Mouse (Mus musculus) T-cell, adult 2 months (primary cell): ENCODE results near the gene Cdcp1.
A peak's percentile ranks its signal among the peaks of the same experiment; 100 is the strongest.

ENCODE experiments used
- DNase-seq: peaks from one replicate; pipeline ENCODE4 v3.0.0; 2022; ENCODE audit warnings: low spot score

Cdcp1 gene

GRCm38 (mm10) chr9:123215621-123216440 lies at the start of gene Cdcp1:
Cdcp1 (minus strand) TSS chr9:123216038.
- no peak for DNase-seq

GRCm38 (mm10) chr9:123260611-123261021 lies 44.8 kb upstream of the Cdcp1 start, which contains the start of gene Tmem158:
Tmem158 (minus strand) TSS chr9:123260764.
- DNase-seq, result peak; percentile 73

DNA sequence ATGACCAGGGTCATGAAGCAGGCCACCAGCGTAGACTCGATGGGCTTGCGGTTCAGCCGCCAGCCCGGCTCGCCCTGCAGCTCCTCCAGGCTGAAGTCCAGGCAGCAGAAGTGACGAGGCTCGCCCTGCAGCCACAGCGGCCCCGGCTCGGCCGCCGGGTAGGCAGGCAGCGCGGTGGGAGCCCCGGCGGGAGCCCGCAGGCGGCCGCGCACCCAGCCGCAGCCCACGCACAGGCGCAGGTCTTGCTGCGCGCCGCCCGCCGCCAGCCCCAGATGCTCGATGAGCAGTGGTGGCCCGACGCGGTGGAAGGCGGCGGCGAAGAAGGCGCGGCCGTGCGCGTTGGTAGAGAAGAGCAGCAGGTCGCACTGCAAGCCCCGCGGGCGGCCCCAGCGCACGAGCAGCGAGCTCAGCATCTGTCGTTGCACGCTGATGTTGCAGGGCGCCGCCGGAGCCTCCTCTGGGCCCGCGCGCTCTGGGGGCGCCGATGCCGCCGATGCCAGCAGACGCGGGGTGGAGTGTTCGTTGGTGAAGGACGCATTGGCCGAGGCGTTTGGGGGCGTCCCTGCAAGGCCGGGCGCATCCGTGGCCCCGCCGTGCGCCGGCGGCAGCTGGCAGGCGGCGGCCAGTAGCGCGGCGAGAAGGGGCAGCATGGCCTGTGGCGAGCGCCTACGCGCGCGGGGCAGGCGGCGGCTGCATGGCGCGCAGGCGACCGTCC lies 44.2 kb upstream of the Cdcp1 start:
- peak; percentile 42 for DNase-seq

- DNase-seq, result peak; percentile 35
These were observed 43.6 kb upstream of the Cdcp1 start for GRCm38 (mm10) chr9:123259461-123259895.

DNA sequence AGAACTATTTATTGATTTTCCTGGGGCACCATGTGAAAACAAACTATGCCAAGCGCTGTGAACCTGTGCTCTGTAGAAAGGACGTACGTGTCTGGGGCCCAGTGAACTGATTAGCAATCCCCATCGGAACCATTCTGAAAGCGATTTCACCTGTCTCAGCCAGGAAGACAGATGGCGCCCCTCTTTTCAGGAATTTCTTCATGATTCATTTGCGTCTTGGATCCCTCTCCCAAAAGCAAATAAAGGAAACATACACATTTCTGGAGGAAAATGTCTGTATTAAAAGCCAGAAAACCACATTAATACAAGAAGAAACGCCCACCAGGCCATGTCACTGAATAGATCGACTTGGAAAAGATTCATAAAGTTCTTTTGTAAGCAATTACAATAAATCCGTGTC lies 43.0 kb upstream of the Cdcp1 start:
- DNase-seq, result no peak

DNA sequence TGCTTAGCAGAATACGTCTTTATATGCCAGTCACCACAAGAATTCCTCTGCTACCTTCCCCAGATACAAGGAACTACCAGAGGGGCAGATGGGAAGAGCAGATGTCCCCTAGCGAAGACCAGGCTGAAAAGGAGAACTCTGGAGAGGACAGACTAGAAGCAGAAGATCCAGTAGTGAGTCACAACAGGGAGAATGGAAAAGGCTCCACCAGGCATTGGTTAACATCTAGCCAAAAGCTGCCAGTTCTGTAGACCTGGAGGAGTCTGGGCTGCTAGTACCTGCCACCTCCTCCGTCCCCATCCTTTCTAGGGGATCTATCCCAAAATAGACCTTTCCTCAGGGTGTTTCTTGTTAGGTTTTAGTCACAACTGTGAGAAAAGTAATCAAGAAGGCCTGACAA lies 39.9 kb upstream of the Cdcp1 start:
- no peak for DNase-seq

DNA sequence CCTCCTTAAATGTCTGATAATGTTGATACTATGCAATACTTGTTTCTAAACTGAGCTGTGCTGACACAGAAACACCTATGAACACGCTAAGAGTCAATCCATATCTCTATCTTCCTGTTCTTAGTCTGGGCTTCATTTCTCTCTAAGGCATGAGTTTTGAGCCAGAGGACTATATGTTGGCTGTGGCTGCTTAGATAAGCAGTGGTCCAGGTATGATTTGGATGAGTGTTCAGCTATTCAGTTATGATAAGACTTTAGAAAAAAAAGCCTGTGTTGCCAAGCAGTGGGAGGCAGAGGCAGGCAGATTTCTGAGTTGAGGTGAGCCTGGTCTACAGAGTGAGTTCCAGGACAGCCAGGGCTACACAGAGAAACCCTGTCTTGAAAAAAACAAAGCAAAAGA lies 32.2 kb upstream of the Cdcp1 start:
- DNase-seq, result no peak

- DNase-seq, result no peak
These were observed 29.3 kb upstream of the Cdcp1 start for GRCm38 (mm10) chr9:123245146-123245545.

GRCm38 (mm10) chr9:123243988-123244387 lies 28.1 kb upstream of the Cdcp1 start:
- no peak for DNase-seq

GRCm38 (mm10) chr9:123241191-123241590 lies 25.4 kb upstream of the Cdcp1 start:
- no peak for DNase-seq

- DNase-seq, result no peak
These were observed 24.9 kb upstream of the Cdcp1 start for GRCm38 (mm10) chr9:123240751-123241150.

DNA sequence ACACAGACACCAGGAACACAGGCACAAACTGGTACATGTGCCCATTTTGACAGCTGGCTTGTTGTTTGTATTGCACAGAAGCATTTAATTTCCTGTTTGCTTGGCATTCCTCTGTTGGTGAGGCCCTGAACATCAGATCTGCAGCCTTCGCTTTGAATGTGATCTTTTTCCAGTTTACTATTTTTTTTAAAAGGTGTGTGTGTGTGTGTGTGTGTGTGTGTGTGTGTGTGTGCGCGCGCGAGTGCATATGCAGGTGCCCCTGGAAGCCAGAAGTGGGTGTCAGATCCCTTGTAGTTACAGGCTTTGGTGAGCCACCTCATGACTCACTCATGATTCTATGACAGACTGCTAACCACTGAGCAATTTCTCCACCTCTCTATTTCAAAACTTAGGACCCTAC lies 24.4 kb upstream of the Cdcp1 start:
- no peak for DNase-seq

- DNase-seq, result no peak
These were observed 23.8 kb upstream of the Cdcp1 start for GRCm38 (mm10) chr9:123239651-123240050.

DNA sequence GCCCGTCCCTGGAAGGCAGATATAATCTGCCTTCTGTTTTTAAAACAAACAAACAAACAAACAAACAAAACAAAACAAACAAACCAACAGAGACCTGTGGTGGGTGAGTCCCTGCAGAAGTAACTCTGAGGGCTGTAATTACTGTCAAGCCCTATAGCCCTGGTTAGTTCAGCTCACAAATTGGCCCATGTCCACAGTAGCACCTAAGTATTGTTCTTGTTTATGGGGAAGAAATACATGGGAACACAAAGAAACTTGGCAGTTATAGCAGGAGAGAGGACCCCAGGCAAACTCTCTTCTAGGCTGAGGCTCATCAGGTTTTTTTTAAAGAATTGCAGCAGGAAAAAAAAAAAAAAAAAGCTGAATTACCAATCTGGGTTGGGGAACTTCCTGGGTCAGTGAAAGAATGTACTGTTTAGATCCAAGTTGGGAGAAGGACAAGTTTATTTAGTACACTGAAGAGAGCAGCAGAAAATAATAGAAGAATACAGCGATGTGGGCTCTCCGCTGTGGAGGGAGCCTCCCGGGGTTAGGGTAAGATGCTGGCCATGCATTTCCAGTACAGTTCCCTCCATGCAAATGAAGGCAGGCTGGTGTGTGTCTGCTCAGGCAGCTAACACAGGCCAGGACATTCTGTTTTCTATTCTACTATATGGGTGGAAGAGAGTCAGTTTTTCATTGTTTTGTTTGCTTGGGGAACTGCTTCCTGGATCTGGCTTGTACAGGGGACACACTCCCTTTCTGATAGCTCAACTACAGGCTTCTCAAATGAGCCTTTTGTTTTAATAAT lies 22.6 kb upstream of the Cdcp1 start:
- DNase-seq, result no peak

DNA sequence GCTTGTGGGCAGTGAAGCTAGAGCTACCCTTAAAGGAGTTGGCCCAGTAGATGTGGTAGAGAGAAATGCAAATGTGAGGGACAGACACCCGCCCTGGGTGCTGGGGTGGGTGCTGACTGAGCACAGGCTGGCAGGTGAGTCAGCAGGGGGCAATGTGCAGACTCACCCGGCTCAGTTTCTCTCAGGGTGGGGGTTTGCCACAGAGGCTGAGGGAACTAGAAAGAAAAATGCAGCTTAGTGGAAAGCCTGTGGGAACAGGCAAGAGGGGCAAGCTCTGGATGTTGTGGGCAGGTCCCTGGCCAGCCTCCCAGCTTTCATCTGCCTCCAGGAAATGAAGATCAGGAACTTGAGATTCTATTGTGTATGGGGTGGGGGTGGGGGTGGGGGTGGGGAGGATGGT lies 21.9 kb upstream of the Cdcp1 start:
- no peak for DNase-seq

DNA sequence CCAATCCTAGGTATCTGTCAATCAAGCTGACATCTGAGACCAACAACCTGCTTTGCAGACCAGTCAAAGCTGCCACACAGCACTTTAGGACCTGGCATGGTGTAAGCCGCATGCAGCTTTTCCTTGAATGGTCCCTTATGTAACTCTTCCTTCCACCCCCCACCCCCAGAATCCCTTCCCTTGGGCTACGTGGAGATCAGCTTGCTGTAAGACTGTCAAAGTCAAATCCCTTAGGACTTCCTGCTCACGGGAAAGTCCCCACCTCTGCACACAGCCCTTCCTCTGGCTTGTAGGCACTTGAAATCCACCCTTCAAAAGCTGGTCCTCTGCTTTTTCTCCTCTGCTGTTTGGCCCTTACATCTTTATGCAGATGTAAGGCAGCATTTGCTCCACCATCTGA lies 19.8 kb upstream of the Cdcp1 start:
- DNase-seq, result no peak

- DNase-seq, result no peak
These were observed 14.0 kb upstream of the Cdcp1 start for GRCm38 (mm10) chr9:123229826-123230225.

- DNase-seq, result no peak
These were observed 12.8 kb upstream of the Cdcp1 start for GRCm38 (mm10) chr9:123228671-123229070.

GRCm38 (mm10) chr9:123227106-123227750 lies 11.4 kb upstream of the Cdcp1 start:
- no peak for DNase-seq

DNA sequence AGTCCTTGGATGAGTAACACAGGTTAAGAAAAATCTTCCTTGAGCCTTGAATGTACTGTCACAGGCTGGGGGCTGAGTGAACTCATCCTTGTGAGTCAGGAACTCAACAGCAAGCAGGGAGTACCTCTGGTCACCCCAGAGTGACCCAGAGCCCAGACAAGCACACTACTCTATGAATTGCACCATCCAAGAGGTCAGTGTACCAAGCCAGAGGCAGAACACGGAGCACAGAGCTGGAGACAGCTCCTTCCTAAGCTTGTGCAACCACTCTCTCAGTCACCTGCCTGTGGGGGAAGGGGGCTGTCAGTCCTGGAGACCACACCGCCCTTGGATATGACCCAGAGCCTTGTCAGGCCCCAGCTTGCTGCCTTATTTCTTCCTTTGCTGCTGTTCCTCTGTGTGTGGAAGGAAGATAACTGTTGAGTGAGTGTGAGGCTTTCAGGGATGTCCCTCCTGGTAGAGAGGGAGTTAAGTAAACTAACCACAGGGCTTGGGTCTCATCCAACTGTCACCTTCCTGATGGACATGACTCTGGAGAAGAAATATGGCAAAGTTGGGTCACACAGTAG lies 9.1 kb upstream of the Cdcp1 start:
- no peak for DNase-seq

- DNase-seq, result no peak
These were observed 4.0 kb upstream of the Cdcp1 start for GRCm38 (mm10) chr9:123219826-123220225.

DNA sequence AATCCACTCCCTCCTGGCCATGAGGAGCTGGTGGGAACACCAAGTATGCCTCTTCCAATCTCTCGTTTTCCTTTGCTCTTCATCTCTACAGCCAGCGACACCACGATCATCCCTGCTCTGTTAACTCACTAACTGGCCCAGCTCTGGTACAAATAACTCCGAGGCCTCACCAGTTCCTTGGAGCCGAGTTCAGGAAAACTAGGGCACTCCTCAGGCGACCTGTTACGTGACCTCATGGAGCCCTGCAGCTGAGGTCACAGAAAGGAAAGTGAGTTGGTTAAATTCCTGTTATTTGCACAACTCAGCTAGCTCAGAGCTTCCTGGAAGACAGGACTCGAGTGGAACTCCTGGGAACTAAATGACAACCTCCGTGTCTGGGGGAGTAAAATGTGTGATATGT lies 2.5 kb downstream of the Cdcp1 start:
- DNase-seq, result no peak
